Mouse (Mus musculus) neural tube, embryonic 14.5 days (tissue): Measurements from ENCODE around the gene Pafah2. TPM values are rescaled to one million over a fixed set of nuclear protein-coding genes. Genes with fewer than 3 reads are reported as not detected.
A peak's percentile ranks its signal among the peaks of the same experiment; 100 is the strongest.

Source experiments
- ATAC-seq: fragments of 200-750 bp; cut with Nextera tagmentation; 2 replicates; pipeline ENCODE4 v1.8.0; 2017; ENCODE audit warnings: low read depth, mild to moderate bottlenecking, moderate TSS enrichment, moderate library complexity
- H3K27ac ChIP-seq: fragments of 300-500 bp; sonication (generic); 2 replicates; pipeline ENCODE4 v1.5.1; 2014; ENCODE audit warnings: low read depth, mild to moderate bottlenecking, control low read depth, low read length, moderate library complexity, mixed read lengths
- H3K27me3 ChIP-seq: fragments of 300-500 bp; sonication (generic); 2 replicates; pipeline ENCODE4 v1.6.1; 2014; ENCODE audit warnings: low read length; ENCODE audit not compliant: control insufficient read depth, insufficient read depth
- H3K36me3 ChIP-seq: fragments of 300-500 bp; sonication (generic); 2 replicates; pipeline ENCODE4 v1.6.1; 2014; ENCODE audit warnings: low read length, mixed read lengths; ENCODE audit not compliant: control insufficient read depth, insufficient read depth
- H3K4me1 ChIP-seq: fragments of 300-500 bp; sonication (generic); 2 replicates; pipeline ENCODE4 v1.6.1; 2014; ENCODE audit warnings: low read length; ENCODE audit not compliant: control insufficient read depth, insufficient read depth
- H3K4me2 ChIP-seq: fragments of 300-500 bp; sonication (generic); 2 replicates; pipeline ENCODE4 v1.6.1; 2014; ENCODE audit warnings: mild to moderate bottlenecking, low read depth, low read length, control low read depth
- H3K4me3 ChIP-seq: fragments of 300-500 bp; sonication (generic); 2 replicates; pipeline ENCODE4 v1.5.1; 2014; ENCODE audit warnings: low read depth, low read length, control low read depth, mixed read lengths
- H3K9ac ChIP-seq: fragments of 300-500 bp; sonication (generic); replicated peaks from 2 replicates; pipeline ENCODE4 v1.6.1; 2014; ENCODE audit warnings: low read depth, mild to moderate bottlenecking, control low read depth, low read length, mixed read lengths
- H3K9me3 ChIP-seq: fragments of 300-500 bp; sonication (generic); 2 replicates; pipeline ENCODE4 v1.6.1; 2016; ENCODE audit warnings: low read length; ENCODE audit not compliant: control insufficient read depth
- WGBS: fragments of 180-500 bp; shearing (Covaris S2); extraction: QIAGEN DNeasy Blood & Tissue Kit; methylation state at CpG from one replicate; pipeline ENCODE4 v1.1.7; 2014; 5-methylcytosine and 5-hydroxymethylcytosine counted together
- polyA plus RNA-seq: library from polyadenylated mRNA; unstranded; fragments of >200 nt; fragmentation: Nextera tagmentation; extraction: Ambion mirVana; gene quantifications from 2 replicates; pipeline ENCODE4 v1.2.1, GENCODE M21; 2014

Gene Pafah2
- polyA plus RNA-seq, 1 experiment from 2014 or later: 7.7 TPM

DNA sequence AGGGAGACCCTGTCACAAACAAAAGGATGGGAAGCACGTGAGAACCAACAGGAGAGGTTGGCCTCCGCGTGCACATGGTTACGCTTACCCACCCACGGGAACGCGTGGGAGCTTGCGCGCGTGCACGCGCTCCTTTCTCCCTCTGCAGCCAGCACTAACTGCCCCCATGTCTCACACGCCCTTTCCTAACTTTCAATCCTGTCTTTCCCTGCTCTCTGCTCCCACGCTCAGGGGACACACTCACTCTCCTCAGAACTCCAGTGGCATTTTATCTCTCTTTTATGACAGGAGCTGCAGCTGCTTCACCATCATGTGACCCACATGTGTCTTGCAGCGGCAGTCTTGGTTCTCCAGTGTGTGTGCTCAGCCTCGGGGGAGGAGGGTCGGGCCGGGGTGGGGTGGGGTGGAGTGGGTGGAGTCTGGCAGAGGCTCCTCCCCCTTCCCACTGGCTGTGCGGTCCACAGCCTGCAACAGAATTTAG lies 5.1 kb downstream of the Pafah2 start:
- H3K4me3 ChIP-seq: peak overlapping the region; percentile 28
- WGBS: 5% methylated on average over 19 of the region's 19 CpGs
- ATAC-seq: peak; percentile 79
- H3K9me3 ChIP-seq: no peaks in the 10 kb centered on the region
- peak overlapping the region; percentile 54 for H3K4me2 ChIP-seq
- peak overlapping the region; percentile 72 for H3K27ac ChIP-seq
- no peaks in the 10 kb centered on the region for H3K27me3 ChIP-seq
- no peaks in the 10 kb centered on the region for H3K36me3 ChIP-seq
- H3K4me1 ChIP-seq: peaks cover 10% of the 10 kb centered on the region; the same call in 1 of the 2 replicates
- peak overlapping the region; percentile 30 for H3K9ac ChIP-seq

DNA sequence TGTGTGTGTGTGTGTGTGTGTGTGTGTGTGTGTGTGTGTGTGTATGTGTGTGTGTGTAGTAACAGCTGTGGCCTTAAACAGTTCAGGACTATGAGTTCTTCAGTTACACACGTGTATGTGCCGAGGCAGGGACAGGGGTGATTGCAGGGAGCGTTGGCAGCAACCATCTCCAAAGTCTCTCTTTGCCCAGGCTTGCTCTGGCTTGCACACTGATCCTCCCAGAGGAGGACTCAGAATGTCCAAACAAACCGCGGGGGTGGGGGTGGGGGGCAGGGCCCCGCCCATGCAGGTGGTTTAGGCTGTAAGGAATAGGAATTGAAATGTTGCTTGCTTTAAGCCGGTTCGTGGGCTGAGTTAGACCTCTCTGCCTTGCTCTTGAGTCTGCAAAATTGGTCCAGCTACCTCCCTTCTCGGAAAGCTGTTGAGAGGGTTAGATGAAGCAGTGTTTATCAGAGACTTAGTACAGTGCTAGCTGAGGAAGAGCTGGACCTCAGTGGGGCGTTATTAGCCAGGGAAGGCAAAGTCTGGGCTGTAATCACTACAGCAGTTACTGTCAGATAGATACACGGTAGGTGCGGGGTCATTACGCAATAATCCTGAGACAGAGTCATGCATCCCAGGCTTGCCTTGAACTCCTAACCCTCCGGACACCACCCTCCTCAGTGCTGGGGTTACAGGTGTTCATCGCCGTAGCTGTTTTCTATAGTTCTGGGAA lies 5.9 kb downstream of the Pafah2 start:
- H3K4me1 ChIP-seq: peaks cover 8% of the 10 kb centered on the region; the same call in 1 of the 2 replicates
- peak overlapping the region; percentile 72 for H3K27ac ChIP-seq
- H3K4me2 ChIP-seq: peak overlapping the region; percentile 54; the same call in 1 of the 2 replicates
- no peak overlapping the region; the same call in 1 of the 2 replicates for H3K9ac ChIP-seq
- ATAC-seq: peak; percentile 19; the same call in 1 of the 2 replicates
- H3K36me3 ChIP-seq: no peaks in the 10 kb centered on the region
- no peaks in the 10 kb centered on the region for H3K9me3 ChIP-seq
- no peak overlapping the region for H3K4me3 ChIP-seq
- WGBS: 70% methylated on average over 16 of the region's 16 CpGs
- H3K27me3 ChIP-seq: no peaks in the 10 kb centered on the region

DNA sequence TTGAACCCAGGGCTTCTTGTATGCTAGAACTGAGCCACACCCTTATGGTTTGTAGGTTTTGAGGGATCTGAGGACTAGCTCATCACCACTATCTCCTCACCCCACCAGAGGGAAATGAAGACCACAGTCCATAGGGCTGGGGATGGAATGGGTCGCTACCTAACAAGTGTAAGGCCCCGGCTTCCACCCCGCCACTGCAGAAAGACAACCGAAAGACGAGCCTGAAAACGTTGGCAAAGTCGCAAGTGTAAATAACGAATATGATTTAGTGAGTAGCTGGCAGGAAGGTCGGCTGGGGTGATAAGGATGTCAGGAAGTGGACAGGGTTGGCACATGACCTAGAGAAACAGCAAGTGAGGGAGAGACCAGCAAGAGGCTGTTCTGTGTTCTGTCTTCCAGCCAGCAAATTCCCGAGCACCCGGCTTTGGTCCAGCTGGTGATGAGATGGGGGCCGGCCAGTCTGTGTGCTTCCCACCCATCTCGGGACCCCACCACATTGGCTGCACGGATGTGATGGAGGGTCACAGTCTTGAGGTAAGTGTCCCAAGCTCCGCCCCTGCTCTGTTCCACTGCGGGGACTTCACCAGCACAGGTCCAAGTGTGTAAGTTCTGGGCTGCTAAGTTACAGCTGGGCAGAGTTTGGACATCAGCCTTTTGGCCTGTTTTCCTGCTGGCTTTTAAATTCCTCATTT lies 6.6 kb downstream of the Pafah2 start:
- Histone ChIP-seq H3K27me3 (no peaks in the 10 kb centered on the region), H3K9me3 (no peaks in the 10 kb centered on the region), H3K4me1 (peaks cover 8% of the 10 kb centered on the region; the same call in 1 of the 2 replicates), H3K9ac (no peak overlapping the region), H3K4me3 (no peak overlapping the region), H3K36me3 (no peaks in the 10 kb centered on the region), H3K4me2 (no peak overlapping the region), H3K27ac (no peak overlapping the region)
- 85% methylated on average over 16 of the region's 16 CpGs for WGBS
- no peak for ATAC-seq

- Histone ChIP-seq H3K36me3 (no peaks in the 10 kb centered on the region), H3K9me3 (no peaks in the 10 kb centered on the region), H3K4me3 (no peak overlapping the region), H3K4me2 (no peak overlapping the region), H3K27ac (no peak overlapping the region), H3K27me3 (no peaks in the 10 kb centered on the region), H3K4me1 (peaks cover 8% of the 10 kb centered on the region; the same call in 1 of the 2 replicates), H3K9ac (no peak overlapping the region)
- WGBS: 45% methylated on average over 7 of the region's 7 CpGs
- no peak for ATAC-seq
These were observed 7.6 kb downstream of the Pafah2 start for GRCm38 (mm10) chr4:134403721-134404120.

- Histone ChIP-seq H3K27me3 (no peaks in the 10 kb centered on the region), H3K4me2 (no peak overlapping the region), H3K9me3 (no peaks in the 10 kb centered on the region), H3K4me1 (no peaks in the 10 kb centered on the region), H3K9ac (no peak overlapping the region), H3K4me3 (no peak overlapping the region), H3K27ac (no peak overlapping the region), H3K36me3 (no peaks in the 10 kb centered on the region)
- WGBS: 72% methylated on average over 5 of the region's 5 CpGs
- no peak for ATAC-seq
These were observed 13.2 kb downstream of the Pafah2 start for GRCm38 (mm10) chr4:134409286-134409685.

- Histone ChIP-seq H3K4me2 (0 out of 2 replicates have a peak overlapping the region, but pooled peaks have one; percentile 6), H3K4me3 (no peak overlapping the region), H3K4me1 (peaks cover 7% of the 10 kb centered on the region; the same call in 1 of the 2 replicates), H3K27ac (no peak overlapping the region), H3K9me3 (no peaks in the 10 kb centered on the region), H3K27me3 (no peaks in the 10 kb centered on the region), H3K36me3 (no peaks in the 10 kb centered on the region), H3K9ac (0 out of 2 replicates have a peak overlapping the region, but pooled peaks have one; percentile 12)
- WGBS: 56% methylated on average over 17 of the region's 17 CpGs
- ATAC-seq: no peak
These were observed 20.1 kb downstream of the Pafah2 start for GRCm38 (mm10) chr4:134416177-134416576.

- Histone ChIP-seq H3K27me3 (no peaks in the 10 kb centered on the region), H3K9ac (peak overlapping the region; percentile 12; the same call in 1 of the 2 replicates), H3K9me3 (no peaks in the 10 kb centered on the region), H3K4me1 (peaks cover 7% of the 10 kb centered on the region; the same call in 1 of the 2 replicates), H3K4me3 (no peak overlapping the region), H3K4me2 (0 out of 2 replicates have a peak overlapping the region, but pooled peaks have one; percentile 6), H3K27ac (no peak overlapping the region), H3K36me3 (no peaks in the 10 kb centered on the region)
- WGBS: 47% methylated on average over 15 of the region's 15 CpGs
- no peak for ATAC-seq
These were observed 20.5 kb downstream of the Pafah2 start for GRCm38 (mm10) chr4:134416602-134417001.

DNA sequence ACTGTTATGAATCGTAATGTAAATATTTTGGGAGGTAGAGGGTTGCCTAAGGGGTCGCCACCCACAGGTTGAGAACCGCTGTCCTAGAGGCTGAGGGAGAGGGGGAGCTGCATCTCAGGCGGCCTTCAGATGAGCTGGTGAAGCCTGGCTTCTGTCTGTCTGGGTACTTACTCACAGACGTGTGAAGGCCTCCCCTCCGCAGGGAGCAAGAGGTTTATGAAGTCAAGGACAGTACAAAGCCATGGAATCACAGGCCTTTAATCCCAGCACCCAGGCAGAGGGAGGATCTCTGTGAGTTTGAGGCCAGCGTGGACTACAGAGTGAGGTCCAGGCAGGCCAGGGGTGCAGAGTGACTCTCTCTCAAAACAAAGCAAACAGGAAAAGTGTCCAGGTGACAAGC lies 21.0 kb downstream of the Pafah2 start:
- H3K9ac ChIP-seq: no peak overlapping the region
- H3K27ac ChIP-seq: no peak overlapping the region
- H3K27me3 ChIP-seq: no peaks in the 10 kb centered on the region
- H3K4me3 ChIP-seq: no peak overlapping the region
- no peaks in the 10 kb centered on the region for H3K9me3 ChIP-seq
- H3K36me3 ChIP-seq: no peaks in the 10 kb centered on the region
- ATAC-seq: 0 out of 2 replicates have a peak, but pooled peaks have one; percentile 31
- H3K4me1 ChIP-seq: peaks cover 7% of the 10 kb centered on the region; the same call in 1 of the 2 replicates
- 67% methylated on average over 7 of the region's 7 CpGs for WGBS
- no peak overlapping the region for H3K4me2 ChIP-seq

DNA sequence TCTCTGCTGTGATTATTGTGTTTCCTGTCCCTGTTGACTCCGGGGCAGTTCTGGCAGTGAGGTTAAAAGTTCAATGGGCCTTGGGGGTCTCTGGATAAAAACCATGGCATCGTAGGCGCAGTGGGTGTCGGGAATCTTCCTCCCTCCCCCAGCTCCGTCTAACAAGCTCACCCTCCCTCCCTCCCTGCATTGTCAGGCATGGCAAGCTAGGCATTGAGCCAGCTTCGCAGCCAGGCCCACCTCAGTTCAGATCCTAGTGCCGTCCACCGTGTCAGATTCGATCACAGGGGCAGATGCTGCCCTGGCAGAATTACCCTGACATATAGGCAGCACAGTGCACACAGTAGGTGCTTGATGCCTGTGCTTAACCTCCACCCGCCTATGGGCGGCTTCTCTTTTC lies 25.9 kb downstream of the Pafah2 start:
- 47% methylated on average over 11 of the region's 11 CpGs for WGBS
- no peak overlapping the region for H3K9ac ChIP-seq
- H3K27ac ChIP-seq: no peak overlapping the region
- no peak for ATAC-seq
- H3K4me2 ChIP-seq: no peak overlapping the region
- H3K9me3 ChIP-seq: no peaks in the 10 kb centered on the region
- no peaks in the 10 kb centered on the region for H3K27me3 ChIP-seq
- H3K36me3 ChIP-seq: no peaks in the 10 kb centered on the region
- H3K4me3 ChIP-seq: no peak overlapping the region
- no peaks in the 10 kb centered on the region for H3K4me1 ChIP-seq
